Mouse (Mus musculus): ENCODE results near the gene Hist2h3b.
A peak's percentile ranks its signal among the peaks of the same experiment; 100 is the strongest.
"Not testable (repeated sequence)": the region's sequence is repeated elsewhere in the genome, so short reads cannot be mapped to it uniquely, and the experiment has no call there.

Hist2h3b gene

DNA sequence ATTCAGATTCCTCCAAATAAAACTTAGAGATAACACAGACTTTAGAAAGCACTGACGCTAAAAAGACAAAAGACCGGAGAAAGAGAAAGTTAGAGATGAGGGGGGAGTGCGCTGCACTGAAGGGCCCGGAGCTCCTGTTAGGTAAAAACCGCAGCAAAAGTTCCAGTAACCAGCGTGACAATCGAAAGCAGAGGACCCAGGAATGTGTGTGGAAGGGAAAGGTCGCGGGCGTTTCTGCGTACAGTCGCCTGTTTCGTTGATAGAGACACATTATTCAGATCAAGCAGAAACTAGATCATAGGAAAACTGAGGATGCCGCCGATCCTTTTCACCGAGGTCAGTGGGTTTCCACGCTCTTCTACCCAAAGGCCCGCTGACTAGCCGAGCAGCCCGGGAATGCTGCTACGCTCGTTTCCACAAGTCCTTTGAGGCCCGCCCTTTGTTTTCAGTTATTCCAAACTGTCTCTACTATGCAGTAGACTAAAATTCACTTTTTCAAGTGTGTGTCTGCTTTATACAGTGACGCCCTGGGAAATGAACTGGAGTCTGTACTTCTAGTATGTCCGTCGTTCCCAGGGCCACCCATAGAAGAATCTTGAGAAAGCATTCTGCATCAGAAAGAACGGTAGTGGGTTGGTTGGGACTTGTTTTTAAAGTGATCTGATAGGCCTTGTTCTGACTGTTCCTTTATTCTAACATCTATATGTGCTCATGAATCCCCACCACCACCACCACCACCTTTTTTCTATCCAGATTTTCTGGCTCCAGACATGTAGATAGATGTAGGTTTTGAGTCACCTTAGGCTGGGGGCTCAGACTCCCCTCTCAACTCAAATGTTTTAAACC is 4.7 kb upstream of the Hist2h3b start:
- DNase-seq, result peak; percentile 56 to 60

DNA sequence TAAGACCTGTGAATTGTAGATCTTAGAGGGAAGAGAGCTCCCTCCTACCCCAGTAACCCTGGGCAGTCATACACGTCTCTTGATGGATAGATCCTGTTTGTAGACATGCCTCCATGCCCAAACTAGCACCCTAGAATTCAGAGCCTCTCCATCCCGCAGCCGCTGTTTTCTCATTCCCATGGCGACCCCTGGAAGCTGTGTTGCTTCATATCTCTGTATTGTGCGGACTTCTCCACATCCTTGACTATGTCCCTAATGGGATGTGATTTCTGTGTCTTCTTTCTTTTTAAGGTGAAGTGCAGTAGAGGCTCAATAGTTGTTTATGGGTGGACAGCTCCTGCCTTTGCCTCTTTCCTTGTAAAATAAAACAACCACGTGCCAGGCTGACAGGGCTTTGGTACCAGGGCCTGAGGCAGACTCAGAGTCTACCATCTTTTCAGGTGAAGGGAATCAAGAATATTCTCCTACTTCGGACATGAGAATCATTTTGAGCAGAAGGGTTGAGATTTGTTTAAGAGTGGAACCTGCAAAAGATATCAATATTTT is 4.0 kb upstream of the Hist2h3b start:
- peak in 1 of 2 experiments; percentile 27 for DNase-seq

DNA sequence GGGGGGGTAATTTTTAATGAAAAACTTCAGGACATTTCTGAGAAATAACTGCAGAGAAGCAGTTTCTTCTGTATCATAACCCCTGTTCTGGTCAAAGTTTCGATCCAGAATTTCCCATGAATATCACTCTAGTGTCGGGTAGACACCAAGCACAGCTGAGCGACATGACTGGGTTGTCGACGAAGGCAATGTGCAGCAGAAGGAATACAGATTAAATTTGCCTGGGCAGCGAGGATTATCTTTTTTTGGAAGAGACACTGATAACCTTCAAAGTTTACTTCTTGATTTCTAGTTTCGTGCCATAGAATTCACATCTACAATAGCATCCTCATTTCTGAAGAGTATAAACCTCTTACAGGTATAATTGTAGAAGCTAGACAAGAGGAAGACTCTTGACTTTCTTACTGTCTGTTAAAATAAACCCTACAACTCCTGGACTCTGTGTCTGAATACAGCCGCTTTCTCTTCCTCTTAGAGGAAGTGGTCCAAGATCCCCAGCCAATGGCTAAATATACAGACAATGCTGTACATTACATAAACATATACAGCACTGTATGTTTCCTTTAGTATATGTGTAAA is 2.2 kb upstream of the Hist2h3b start:
- DNase-seq, result no peak

DNA sequence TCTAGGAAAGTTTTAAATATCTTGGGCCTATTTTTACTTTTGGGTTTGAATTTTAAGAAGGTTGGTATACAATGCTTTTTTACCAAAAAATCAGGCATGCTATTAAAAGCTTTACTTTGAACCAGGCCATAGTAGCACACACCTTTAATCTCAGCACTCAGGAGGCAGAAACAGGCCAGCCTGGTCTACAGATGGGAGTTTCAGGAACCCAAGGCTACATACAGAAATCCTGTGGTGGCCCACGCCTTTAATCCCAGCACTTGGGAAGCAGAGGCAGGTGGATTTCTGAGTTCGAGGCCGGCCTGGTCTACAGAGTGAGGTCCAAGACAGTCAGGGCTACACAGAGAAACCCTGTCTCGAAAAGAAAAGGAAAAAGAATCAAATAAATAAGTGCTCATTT is 913 bp upstream of the Hist2h3b start:
- DNase-seq, result no peak

DNA sequence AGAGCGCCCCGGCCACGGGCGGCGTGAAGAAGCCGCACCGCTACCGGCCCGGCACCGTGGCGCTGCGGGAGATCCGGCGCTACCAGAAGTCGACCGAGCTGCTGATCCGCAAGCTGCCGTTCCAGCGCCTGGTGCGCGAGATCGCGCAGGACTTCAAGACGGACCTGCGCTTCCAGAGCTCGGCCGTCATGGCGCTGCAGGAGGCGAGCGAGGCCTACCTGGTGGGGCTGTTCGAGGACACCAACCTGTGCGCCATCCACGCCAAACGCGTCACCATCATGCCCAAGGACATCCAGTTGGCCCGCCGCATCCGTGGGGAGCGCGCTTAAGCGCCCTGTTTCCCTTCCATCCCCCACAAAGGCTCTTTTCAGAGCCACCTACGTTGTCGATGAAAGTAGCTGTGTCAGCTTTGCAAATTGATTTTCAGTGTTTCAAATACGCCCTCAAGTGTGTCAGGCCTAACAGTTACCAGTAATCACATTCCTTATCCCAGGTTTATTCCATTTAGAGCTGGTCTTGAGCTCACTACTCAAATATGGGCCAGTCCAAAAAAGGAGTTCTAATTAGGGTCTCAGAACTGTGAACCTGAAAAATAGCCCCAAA is 423 bp downstream of the Hist2h3b start:
- DNase-seq, result peak; percentile 44 to 53

DNA sequence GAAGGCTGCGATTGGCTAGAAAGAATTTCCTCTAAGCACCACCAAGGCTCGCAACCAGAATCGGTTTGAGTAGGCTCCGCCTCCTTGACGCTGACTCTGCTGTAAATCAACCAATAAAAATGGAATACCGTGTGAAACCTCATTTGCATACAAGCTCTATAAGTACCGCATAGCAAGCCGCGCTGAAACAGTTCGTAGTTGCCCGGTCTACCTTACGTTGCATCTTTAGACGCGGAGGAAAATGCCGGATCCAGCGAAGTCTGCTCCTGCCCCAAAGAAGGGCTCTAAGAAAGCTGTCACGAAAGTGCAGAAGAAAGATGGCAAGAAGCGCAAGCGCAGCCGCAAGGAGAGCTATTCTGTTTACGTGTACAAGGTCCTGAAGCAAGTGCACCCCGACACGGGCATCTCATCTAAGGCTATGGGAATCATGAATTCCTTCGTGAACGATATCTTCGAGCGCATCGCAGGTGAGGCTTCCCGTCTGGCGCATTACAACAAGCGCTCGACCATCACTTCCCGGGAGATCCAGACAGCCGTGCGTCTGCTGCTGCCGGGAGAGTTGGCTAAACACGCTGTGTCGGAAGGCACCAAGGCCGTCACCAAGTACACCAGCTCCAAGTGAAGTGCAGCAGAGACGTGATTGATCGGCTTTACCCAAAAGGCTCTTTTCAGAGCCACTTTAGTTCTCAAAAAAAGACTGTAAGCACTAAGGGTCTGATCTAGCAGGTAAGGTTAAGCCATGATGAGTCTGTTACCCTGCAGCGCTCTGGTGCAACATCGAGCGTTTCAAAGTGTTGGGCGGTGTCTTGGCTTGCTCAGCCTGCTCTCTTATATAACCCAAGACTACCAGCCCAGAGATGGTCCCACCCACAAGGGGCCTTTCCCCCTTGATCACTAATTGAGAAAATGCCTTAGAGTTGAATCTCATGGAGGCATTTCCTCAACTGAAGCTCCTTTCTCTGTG is 1.3 kb downstream of the Hist2h3b start, which contains the start of gene Hist2h2bb:
Hist2h2bb (plus strand) TSS at position 242 of the 964 bp plus-strand sequence.
- peak; percentile 90 to 93 for DNase-seq

DNA sequence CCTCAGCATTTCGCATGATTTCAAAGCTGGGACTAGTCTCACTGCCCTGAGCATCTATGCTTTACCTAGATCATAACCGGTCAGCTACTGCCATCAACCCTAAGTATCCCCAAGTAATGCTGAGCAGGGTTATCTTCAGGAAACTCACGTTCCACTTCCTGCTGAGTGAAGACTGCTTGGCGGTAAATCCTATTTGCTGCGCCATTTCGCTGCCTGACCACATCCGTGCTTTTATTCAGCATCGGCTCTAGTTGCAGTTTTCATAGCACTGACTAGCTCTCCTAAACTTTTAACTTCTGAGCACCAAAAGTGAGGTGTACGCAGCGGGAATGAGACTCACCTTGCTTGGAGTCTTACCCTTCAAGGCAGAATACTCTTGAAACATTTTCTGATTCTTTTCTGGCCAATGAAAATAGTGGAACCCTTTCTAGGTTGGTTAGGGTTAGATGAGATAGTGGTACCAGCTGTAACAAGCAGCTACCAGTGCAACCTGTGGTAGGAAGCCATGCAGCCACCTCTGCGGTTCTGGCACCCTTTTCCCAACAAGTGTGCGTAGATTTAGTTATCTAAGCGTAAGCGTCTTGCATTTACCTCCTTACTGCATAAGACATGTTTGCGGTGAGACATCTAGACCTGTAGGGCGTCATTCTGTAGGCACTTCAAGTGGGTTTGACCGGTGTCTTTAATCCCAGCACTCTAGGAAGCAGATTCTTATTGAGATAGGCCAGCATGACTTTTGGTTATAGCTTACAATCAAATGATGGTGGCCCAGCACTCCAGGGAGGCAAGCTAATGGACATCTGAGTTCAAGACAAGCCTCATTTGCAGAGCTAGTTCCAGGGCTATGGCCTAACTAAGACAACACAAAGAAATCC is 5.4 kb downstream of the Hist2h3b start:
- peak; percentile 54 to 63 for DNase-seq

DNA sequence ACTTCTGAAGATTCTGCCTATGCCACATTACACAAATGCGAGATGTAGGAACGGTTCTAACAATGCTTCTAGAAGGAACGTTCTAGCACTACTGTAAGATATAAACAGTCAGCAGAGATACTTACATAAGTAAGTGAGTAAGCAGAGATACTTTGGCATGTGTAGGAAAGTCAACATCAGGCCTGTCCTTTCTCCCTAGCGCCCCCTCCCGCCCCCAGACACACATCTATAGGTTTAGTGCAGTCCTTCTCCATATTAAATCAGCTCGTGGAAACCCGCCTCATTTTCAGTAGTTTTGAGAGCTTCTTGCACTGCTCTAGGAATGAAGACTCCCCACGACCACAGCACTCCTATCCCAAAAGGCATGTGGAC is 9.0 kb downstream of the Hist2h3b start:
- DNase-seq, result peak; percentile 84 to 85

DNA sequence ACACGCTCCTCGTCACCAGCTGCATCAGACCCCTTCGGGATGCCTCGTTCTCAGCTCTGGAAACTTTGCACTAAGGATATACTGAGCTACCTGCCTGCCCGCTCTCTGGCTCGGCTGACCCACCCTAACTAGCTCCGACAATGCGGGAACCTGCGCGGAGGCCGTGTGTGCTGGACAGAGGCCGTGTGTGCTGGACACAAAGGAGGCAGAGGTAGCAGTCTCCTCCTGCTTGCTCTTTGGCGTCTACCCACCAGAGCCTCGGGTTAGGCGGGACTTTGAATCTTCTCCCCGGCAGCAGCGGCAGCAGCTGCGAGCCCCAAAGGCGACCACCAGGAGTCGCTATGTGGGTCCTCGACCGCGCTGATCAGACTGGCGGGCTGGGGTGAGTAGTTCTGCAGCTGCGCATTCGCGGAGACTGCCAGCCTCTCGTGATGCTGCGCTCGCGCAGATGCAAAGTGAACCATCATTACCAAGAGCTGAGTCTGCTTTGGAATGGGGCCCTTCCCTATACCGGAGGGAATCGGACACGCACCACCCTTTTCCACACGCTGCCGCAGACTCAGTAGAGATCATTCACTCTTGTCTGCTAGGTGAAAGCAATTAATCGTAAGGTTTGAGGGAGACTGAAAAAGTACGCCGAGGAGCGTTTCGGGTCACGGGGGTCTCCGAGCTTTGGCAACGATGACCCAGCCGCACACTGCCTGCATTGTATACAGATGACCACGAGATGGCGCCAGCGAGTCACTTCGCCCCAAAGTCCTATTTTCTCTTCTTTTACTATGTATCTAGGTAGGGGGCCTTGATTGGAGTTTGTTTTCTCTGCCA is 9.6 kb downstream of the Hist2h3b start:
- DNase-seq, result peak; percentile 95

DNA sequence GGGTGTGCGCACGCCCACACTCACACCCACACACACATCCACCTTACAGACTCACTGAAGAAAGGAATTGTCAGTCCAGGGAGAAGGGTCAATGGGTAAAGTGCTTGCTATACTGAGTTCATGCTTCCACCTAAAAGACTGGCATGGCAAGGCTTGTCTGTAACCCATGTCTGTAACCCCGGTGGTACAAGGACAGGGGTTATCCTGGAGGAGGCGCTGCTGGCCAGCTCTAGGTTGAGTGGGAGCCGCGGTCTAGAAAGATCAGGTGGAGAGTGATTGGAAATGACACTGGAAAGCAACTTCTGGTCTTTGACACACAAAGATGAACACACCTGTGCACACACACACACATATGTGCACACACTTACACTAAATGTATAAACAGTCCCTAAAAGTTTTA is 12.2 kb downstream of the Hist2h3b start:
- no peak for DNase-seq

DNA sequence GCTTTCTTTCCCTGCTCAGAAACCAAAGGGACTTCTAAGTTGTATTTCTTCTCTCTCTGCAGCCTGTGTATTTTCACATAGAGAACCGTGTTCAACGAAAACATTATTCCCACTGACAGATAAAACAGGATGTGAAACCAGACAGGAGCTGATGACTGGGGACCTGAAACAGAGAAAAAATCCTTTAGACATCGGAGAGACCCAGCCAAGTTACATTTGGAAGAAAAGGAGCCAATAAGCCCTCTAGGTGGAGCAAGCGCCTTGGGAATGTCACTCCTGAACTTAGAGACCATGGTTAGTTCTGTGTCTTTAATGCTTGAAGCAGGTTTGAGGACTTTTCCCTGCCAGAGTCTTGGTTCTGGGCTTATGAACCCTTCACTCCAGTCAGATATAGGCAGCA is 16.0 kb downstream of the Hist2h3b start:
- no peak for DNase-seq

DNA sequence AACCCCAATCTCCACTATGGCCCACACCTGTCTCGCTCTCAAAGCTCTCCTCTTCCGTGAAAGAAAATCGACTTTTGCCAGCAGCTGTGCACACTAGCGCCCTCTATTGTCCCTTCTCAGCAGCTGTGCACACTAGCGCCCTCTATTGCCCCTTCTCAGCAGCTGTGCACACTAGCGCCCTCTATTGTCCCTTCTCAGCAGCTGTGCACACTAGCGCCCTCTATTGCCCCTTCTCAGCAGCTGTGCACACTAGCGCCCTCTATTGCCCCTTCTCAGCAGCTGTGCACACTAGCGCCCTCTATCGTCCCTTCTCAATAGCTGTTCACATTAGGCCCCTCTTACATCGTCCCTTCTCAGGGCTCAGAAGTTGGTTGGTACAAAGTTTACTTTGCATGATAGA is 18.9 kb downstream of the Hist2h3b start:
- not testable (repeated sequence) for DNase-seq

DNA sequence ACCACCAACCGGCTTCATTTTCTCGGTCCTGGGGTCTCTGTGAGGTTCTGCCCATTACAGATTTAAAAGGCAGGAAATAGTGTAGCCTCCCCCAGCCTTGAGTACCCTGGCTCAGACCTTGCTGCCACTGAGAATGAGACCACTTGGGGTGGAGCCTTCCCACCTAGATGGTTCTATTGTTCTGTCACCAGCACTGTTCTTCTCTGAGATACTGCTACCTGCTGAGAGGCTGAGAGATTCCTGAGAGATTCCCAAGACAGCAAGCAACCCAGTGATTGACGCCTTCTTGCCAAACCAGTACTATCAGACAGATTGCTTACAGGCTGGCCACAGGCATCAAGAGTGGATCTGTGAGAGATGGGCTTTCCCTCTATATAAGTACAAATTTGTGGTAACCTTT is 20.7 kb downstream of the Hist2h3b start:
- DNase-seq, result no peak

DNA sequence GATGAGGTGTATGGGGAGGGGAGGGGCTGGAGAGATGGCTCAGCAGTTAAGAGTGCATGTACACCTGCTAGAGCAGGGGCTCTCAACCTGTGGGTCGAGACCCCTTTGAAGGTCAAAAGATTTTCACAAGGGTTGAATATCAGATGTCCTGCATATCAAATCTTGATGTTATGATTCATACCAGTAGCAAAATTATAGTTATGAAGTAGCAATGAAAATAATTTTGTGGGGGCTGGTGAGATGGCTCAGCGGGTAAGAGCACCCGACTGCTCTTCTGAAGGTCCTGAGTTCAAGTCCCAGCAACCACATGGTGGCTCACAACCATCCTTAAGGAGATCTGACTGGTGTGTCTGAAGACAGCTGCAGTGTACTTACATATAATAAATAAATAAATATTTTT is 22.3 kb downstream of the Hist2h3b start:
- not testable (repeated sequence) for DNase-seq

DNA sequence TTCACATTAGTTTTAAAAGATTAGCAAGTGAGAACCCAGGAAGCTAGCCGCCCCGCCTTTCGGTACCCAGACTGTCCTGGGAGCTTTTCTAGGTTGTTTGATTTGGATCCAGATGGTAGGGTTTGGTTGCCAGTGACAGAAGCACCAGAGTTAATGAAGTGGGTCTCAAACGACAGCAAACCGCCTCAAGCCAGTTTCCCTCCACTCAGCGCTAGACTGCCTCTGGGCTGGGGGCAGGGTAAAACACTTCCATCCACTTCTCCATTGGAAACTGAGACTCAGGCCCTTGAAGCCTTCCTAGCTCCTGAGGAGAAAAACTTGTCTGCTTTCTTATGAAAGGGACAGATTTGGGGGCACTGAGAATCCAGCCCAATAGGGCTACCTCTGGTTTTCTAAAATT is 24.2 kb downstream of the Hist2h3b start:
- no peak for DNase-seq

DNA sequence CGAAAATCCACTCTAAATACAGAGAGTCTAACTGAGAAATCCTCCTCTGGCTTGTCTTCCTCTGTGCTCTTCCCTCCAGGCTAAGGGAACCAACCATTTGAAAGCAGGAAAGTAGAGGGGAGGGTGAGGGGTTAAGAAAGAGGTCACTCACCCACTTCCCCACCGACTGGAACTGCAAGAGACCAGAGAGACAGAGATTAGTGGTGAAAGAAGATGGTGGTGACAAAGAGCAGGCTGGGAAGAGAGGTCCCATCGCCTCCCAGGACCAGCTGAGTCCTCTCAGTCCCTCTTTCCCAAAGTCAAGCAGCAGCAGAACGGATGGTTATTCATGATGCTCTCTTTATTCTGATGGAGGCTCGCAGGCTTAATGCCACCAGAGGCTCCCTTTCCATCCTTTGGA is 24.9 kb downstream of the Hist2h3b start:
- DNase-seq, result no peak

DNA sequence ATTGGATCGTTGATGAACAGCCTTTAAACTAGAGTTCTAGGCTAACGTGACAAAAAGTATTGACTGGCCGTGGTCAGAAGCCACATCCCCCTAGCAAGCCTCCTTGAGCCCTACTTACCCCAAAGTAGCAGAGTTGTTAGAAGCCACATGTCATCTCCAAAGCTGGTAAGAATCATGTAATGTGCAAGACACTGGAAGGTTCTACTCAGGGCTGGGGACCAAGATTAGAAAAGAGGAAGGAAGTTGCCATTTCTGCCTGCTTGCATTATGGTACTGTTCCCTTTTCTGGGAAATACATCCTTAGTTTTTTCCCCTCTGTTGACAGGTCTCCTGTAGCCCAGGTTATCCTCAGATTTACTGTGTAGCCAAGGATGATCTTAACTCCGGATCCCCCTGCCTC is 25.3 kb downstream of the Hist2h3b start, which contains the start of gene Fcgr1:
Fcgr1 (minus strand) TSS at position 183 of the 400 bp plus-strand sequence.
- DNase-seq, result no peak

DNA sequence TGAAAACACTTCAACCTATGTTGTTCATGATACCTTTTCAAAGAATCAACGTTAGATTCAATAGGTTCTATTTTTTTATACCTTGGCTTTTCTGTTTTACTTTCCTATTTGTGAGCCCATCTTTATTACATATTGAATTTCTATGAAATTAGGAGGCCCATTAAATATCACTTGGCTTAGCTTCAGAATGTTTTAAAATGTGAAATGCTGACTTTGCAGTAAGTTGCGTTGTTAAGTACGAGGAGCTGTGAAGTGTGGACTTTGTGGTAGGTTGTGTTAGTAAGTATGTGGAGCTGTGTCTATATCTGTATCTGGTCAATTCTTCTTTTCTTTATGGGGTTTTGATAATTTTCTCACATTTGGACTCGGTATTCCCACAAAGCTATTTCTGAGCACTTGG is 29.9 kb downstream of the Hist2h3b start:
- no peak for DNase-seq

DNA sequence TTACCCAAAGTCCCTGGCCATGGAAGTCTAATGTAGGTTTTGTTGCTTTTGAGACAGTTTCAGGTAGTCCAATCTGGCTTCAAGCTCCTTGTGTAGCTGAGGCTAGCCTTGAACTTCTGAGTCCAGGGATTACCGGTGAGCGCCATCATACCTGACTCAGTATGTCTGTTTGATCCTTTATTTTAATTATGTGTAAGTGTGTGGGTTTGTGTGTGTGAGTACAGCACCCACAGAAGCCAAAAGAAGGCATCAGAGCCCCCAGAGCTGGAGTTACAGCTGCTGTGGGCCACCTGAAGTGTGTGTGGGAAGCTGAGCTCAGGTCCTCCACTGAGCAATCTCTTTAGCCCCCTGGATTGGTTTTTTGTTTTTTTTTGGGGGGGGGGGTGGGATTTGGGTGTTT is 31.1 kb downstream of the Hist2h3b start:
- DNase-seq, result no peak

Measured in thymus, postnatal 36 days (tissue).